Mouse (Mus musculus) kidney, adult 9 months (tissue): ENCODE measurements around the gene Zic2.

Source experiments
- DNase-seq: peaks from one replicate; pipeline ENCODE4 v3.0.0; 2022

The Zic2 gene

DNA sequence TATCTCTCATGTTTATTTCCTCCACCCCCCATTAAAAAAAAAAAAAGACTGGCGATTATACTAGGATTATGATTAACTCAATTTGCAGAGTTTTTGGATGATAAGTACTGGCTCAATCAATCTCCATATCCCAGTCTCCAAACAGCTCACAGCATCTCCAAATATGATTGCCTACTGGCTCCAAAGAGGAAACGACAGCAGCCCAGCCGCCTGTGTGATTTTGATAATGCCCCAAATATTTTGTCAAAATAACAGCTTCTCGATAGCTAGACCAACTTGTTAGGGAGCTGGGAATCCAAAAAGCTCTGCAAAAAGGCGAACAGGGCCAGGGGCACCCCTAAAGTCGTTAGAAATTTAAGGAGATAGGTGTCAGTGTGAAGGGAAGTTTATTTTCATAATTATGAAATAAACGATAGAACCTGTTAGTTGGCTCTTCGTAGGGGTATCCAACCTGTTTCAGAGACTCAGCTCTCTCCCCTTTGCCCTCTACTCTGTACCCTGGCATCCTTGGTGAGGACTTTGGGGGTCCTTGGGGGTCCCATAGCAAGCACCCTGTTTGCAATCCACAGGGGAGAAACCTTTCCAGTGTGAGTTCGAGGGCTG is 2.8 kb downstream of the Zic2 start:
- no peak for DNase-seq

- DNase-seq = no peak
These were observed 3.4 kb downstream of the Zic2 start for GRCm38 (mm10) chr14:122478574-122479011.

- DNase-seq = no peak
These were observed 4.3 kb downstream of the Zic2 start for GRCm38 (mm10) chr14:122479461-122480109.

GRCm38 (mm10) chr14:122480355-122480754 is 5.1 kb downstream of the Zic2 start:
- DNase-seq = no peak

GRCm38 (mm10) chr14:122481181-122481580 is 5.9 kb downstream of the Zic2 start:
- no peak for DNase-seq

DNA sequence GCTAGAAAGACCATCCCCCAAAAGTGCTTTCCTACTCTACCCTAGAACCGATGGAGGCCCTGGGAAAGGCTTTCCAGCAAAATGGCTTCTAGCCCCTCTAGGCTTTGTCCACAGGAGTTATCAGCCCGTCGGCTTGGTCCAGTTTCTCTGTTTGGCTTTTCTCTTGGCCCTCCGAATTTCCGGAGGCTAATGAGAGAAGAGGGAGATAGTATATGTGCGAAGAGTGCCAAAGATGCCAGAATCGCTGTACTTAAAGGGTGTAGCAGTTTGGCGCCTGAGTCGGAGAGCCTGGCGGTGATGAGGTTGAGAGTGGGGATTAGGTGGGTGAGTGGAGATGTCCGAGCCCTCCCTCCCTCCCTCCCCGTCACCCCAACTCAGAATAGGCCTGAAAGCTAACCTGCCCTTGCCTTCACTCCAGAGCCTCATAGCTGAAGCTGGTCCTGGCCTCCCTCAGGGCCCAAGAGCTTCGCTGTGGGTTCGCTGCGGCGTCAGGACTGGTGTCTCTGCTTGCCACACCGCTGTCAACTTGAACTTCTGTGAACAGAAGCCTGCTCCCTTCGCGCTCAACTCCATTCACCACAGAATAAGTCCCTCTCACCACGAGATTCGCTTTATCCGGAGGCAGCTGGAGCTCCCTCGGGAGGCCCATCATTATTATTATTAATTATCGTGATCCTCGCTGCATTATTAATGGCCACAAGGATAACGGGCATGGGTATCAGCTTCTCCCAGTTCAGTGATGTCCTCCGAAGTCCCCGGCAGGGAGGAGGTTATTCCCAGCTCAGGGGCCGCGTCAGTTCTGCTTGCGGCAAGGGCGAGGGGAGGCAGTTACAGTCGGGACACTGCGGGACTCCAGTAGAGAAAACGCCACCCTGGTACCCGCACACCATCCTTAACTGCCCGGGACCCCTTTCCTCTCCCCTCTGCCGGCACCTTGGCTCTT is 7.1 kb downstream of the Zic2 start:
- DNase-seq = no peak

GRCm38 (mm10) chr14:122483024-122483385 is 7.8 kb downstream of the Zic2 start:
- DNase-seq = no peak

DNA sequence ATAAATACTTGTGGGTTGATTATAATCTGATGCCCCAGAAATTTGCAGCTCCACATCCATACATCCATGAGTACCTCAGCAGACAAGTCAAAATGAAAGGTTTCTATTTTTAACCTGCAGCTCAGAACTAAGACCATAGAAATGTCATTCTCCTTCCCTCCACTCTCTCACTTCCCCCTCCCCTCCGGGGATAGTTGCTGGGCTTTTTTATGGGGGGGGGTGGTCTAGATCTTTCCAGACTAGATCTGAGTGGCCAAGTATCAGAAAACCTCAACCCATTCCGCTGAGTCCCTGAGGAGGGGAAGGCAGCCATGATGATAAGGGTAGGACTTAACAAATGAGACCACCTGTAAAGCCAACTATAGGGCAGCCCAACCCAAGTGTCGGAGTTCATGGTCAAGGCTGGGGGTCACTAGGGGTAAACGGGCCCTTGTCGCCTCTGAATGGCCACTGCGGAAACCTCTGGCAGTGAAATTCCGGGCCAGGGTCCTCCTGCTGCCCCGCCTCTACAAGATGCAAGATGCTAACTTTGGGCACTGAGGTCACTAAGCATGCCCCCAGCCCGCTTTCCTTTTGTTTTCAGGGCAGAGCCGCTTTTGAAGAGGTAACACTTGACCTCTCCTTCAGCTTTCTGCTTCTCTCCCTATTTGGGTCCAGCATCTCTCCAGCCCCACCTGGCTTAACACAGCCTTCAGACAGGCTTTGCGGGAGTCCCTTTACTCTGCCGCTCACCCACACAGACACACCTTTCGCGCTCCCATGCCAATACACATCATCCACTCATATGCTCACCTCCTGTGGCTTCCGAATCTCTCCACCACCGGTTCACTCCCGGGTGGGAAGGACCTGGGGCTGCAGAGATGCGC is 8.6 kb downstream of the Zic2 start:
- DNase-seq = no peak

GRCm38 (mm10) chr14:122484458-122484843 is 9.2 kb downstream of the Zic2 start:
- no peak for DNase-seq

DNA sequence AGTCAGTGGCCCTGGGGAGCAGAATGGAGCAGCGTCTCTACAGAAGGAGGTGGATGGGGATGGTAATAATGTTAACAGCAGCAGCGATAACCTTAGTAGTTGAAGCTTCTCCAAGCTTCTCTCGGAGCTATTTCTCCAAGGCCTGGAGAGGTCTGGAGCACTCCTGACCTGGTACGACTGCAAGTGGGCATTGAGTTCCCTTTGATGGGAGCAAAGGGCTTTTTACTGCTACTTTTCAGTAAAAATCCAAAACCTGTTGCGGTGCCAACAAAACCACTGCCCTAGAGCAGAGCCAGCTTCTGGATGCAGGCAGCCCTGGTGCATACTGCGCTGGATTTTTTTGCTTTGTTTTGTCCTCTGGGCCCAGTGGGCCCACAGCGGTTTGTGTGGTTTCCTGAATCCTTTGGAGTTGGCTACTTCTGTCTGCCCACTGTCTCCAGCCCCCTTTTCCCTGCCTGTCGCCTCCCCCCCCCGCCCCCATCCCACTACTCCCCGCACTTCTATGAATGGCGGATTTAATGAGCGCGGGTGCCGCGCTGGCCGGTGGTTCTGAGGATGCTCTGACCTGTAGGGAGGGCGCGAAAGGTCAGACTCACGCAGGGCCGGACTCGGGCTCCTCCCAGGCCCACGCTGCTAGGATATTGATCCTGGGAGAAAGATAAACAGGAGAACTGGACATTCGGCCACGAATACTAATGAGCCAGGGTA is 9.8 kb downstream of the Zic2 start:
- no peak for DNase-seq

- DNase-seq = no peak
These were observed 10.5 kb downstream of the Zic2 start for GRCm38 (mm10) chr14:122485635-122486181.

- DNase-seq = no peak
These were observed 11.4 kb downstream of the Zic2 start for GRCm38 (mm10) chr14:122486611-122487010.

DNA sequence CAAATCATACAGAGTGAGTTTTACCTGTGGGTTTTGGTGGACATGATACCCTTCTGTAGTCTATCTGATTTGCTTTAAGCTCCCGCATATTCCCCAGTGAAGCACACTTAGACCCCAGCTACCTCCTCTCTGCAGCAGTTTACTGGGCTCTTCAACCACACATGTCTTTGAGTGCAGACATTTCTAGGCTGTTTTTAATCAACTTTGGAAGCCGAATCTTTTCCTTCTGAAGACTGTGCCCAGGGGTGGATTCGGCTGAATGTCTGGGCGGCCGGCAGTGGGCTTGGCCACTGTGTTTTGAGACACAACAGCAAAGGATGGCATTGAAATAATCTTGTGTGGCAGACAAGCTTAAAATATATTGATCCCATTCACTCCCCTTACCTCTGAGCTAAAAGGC is 12.1 kb downstream of the Zic2 start:
- no peak for DNase-seq

- DNase-seq = no peak
These were observed 13.8 kb downstream of the Zic2 start for GRCm38 (mm10) chr14:122489041-122489440.

- DNase-seq = no peak
These were observed 14.6 kb downstream of the Zic2 start for GRCm38 (mm10) chr14:122489686-122490414.

GRCm38 (mm10) chr14:122490441-122491328 is 15.4 kb downstream of the Zic2 start, which contains the start of gene Gm10837:
Gene Gm10837, plus strand, starts transcription at chr14:122490586.
- DNase-seq = no peak

- DNase-seq = no peak
These were observed 16.3 kb downstream of the Zic2 start for GRCm38 (mm10) chr14:122491521-122491920.

DNA sequence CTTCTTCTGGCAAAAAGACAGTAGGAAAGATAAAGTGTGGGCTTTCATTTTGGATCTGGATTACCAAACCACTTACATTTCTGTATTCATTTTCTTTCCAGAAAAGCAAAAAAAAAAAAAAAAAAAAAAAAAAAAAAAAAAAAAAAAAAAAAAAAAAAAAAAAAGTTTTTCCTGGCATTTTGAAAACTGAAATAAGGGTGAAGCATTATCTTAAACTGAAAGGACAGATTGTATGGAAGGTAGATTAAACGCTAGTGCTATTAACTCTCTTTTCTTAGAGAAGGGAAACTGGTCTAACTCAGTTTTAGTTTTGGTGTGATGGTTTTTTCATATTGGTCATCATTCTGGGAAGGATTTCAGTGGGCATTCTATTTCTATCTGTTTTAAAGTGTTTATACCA is 16.8 kb downstream of the Zic2 start:
- no peak for DNase-seq

GRCm38 (mm10) chr14:122509058-122509457 is 33.8 kb downstream of the Zic2 start:
- peak; percentile 48 for DNase-seq

DNA sequence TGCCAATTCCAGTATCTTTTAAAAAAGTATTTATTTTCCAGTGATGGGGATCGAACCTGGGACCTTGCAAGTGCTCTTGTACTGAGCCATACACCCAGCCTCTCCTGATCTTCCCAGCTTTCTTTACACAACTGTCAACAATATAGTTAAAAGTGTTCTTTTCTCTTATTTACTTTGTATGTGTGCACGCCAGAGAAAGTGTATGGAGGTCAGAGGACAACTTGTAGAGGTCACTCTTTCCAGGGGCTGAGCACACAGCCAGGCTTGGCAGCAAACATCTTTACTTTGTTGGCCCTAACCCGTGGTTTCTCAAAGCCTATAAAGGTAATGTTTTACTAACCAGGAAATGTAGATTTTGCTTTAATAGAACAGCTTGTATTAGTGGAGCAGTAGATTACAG is 36.3 kb downstream of the Zic2 start:
- peak; percentile 30 for DNase-seq
